Mouse (Mus musculus) CH12.LX (cell line): ENCODE measurements at regions not wholly inside any gene's neighbourhood (a gene's known extent, or its start where the extent isn't known, plus 50 kb on each side); places are given as distances from the start of the nearest gene placed in this dataset.

ENCODE experiments used
- DNase-seq: peaks from one replicate; pipeline ENCODE4 v3.0.0-alpha.2; 2013; ENCODE audit errors: extremely low read depth
- H3K27ac ChIP-seq: 2 replicates; pipeline ENCODE4 v1.5.1; 2012; ENCODE audit warnings: low read depth, mild to moderate bottlenecking, control low read depth, moderate library complexity; ENCODE audit not compliant: insufficient read depth
- H3K27me3 ChIP-seq: replicated peaks from 2 replicates; pipeline ENCODE3; 2012; ENCODE audit warnings: inconsistent platforms
- H3K36me3 ChIP-seq, 2 experiments: replicated peaks in 1 of 2; 2 replicates each; pipeline versions ENCODE3 to v1.6.1; 2012; ENCODE audit warnings: inconsistent platforms in 1 of 2, low read length in 1 of 2, mild to moderate bottlenecking in 1 of 2, mixed read lengths in 1 of 2, moderate library complexity in 1 of 2; ENCODE audit not compliant: control insufficient read depth in 1 of 2, insufficient read depth in 1 of 2
- H3K4me1 ChIP-seq, 2 experiments: 2 replicates each; pipeline ENCODE4 v1.6.1; 2012; ENCODE audit warnings: inconsistent platforms in 1 of 2, moderate library complexity in 1 of 2; ENCODE audit not compliant: insufficient read depth in 2 of 2, control insufficient read depth in 1 of 2
- H3K4me2 ChIP-seq: 2 replicates; pipeline ENCODE4 v1.6.1; 2012; ENCODE audit warnings: low read depth, mild to moderate bottlenecking, control low read depth; ENCODE audit not compliant: poor library complexity, insufficient read depth, severe bottlenecking
- H3K4me3 ChIP-seq, 3 experiments: fragments of 150-350 bp in 1 of 3; sonication (generic) in 1 of 3; replicated peaks in 1 of 3; 2 replicates each; pipeline versions ENCODE3 to v1.5.1; 2011 to 2012; ENCODE audit warnings: low read depth in 2 of 3, low read length in 2 of 3, mild to moderate bottlenecking in 2 of 3, moderate library complexity in 2 of 3, control low read depth in 1 of 3, improper control_type of control experiment in 1 of 3, inconsistent platforms in 1 of 3, mixed read lengths in 1 of 3; ENCODE audit not compliant: poor library complexity in 1 of 3
- H3K79me2 ChIP-seq: replicated peaks from 2 replicates; pipeline ENCODE4 v1.6.1; 2012; ENCODE audit warnings: mild to moderate bottlenecking, moderate library complexity; ENCODE audit not compliant: control insufficient read depth, poor library complexity, insufficient read depth, severe bottlenecking; ENCODE audit errors: extremely low read depth
- H3K9ac ChIP-seq: 2 replicates; pipeline ENCODE4 v1.6.1; 2012; ENCODE audit warnings: low read depth, mild to moderate bottlenecking, control low read depth, moderate library complexity; ENCODE audit not compliant: insufficient read depth
- H3K9me3 ChIP-seq: replicated peaks from 2 replicates; pipeline ENCODE3; 2012; ENCODE audit warnings: low read length, inconsistent platforms, mixed read lengths
- CHD2 ChIP-seq: IDR thresholded peaks from 2 replicates; pipeline ENCODE4 v1.6.1; 2011; ENCODE audit warnings: low read length, improper control_type of control experiment
- CTCF ChIP-seq, 2 experiments: IDR thresholded peaks in 1 of 2; conservative IDR thresholded peaks in 1 of 2; 2 replicates each; pipeline ENCODE4 v1.5.1; 2011 to 2012; ENCODE audit warnings: low read depth in 2 of 2, low read length in 2 of 2, improper control_type of control experiment in 1 of 2, inconsistent platforms in 1 of 2, mild to moderate bottlenecking in 1 of 2, moderate library complexity in 1 of 2
- E2F4 ChIP-seq: IDR thresholded peaks from 2 replicates; pipeline ENCODE4 v1.6.1; 2011; ENCODE audit warnings: low read depth, low read length, improper control_type of control experiment; ENCODE audit not compliant: insufficient replicate concordance
- ELF1 ChIP-seq: IDR thresholded peaks from 2 replicates; pipeline ENCODE4 v1.6.1; 2014; ENCODE audit warnings: low read depth, mild to moderate bottlenecking, inconsistent platforms, low read length, improper control_type of control experiment
- GABPA ChIP-seq: IDR thresholded peaks from 2 replicates; pipeline ENCODE4 v1.6.1; 2012; ENCODE audit warnings: low read depth, low read length, improper control_type of control experiment, inconsistent platforms; ENCODE audit not compliant: insufficient replicate concordance
- HCFC1 ChIP-seq: IDR thresholded peaks from 2 replicates; pipeline ENCODE4 v1.6.1; 2012; ENCODE audit warnings: low read depth, mild to moderate bottlenecking, inconsistent platforms, low read length, improper control_type of control experiment
- JUN ChIP-seq: IDR thresholded peaks from 2 replicates; pipeline ENCODE4 v1.6.1; 2011; ENCODE audit warnings: low read depth, mild to moderate bottlenecking, low read length, improper control_type of control experiment, moderate library complexity; ENCODE audit not compliant: insufficient read depth
- KAT2A ChIP-seq: IDR thresholded peaks from 2 replicates; pipeline ENCODE4 v1.6.1; 2012; ENCODE audit warnings: low read length, improper control_type of control experiment, inconsistent platforms; ENCODE audit not compliant: insufficient replicate concordance
- MAFK ChIP-seq: IDR thresholded peaks from 2 replicates; pipeline ENCODE4 v1.6.1; 2011; ENCODE audit warnings: low read length, improper control_type of control experiment; ENCODE audit not compliant: insufficient replicate concordance
- MAX ChIP-seq: IDR thresholded peaks from 2 replicates; pipeline ENCODE4 v1.6.1; 2011; ENCODE audit warnings: low read length, improper control_type of control experiment
- MEF2A ChIP-seq: IDR thresholded peaks from 2 replicates; pipeline ENCODE4 v1.6.1; 2014; ENCODE audit warnings: low read depth, mild to moderate bottlenecking, inconsistent platforms, low read length, improper control_type of control experiment, borderline replicate concordance
- MYC ChIP-seq: IDR thresholded peaks from 2 replicates; pipeline ENCODE4 v1.6.1; 2011; ENCODE audit warnings: low read depth, mild to moderate bottlenecking, improper control_type of control experiment, low read length
- POLR2A ChIP-seq: IDR thresholded peaks from 2 replicates; pipeline ENCODE4 v1.6.1; 2011; ENCODE audit warnings: low read depth, mild to moderate bottlenecking, improper control_type of control experiment, low read length
- RCOR1 ChIP-seq: conservative IDR thresholded peaks from 2 replicates; pipeline ENCODE4 v1.6.1; 2012; ENCODE audit warnings: low read depth, mild to moderate bottlenecking, inconsistent platforms, low read length, improper control_type of control experiment
- TBP ChIP-seq: conservative IDR thresholded peaks from 2 replicates; pipeline ENCODE4 v1.6.1; 2011; ENCODE audit warnings: low read depth, low read length, improper control_type of control experiment
- USF1 ChIP-seq: IDR thresholded peaks from 2 replicates; pipeline ENCODE4 v1.6.1; 2014; ENCODE audit warnings: low read depth, mild to moderate bottlenecking, inconsistent platforms, low read length, improper control_type of control experiment
- USF2 ChIP-seq: conservative IDR thresholded peaks from 2 replicates; pipeline ENCODE4 v1.6.1; 2011; ENCODE audit warnings: low read depth, low read length, improper control_type of control experiment
- ZKSCAN1 ChIP-seq: IDR thresholded peaks from 2 replicates; pipeline ENCODE4 v1.6.1; 2012; ENCODE audit warnings: low read depth, inconsistent platforms, low read length, improper control_type of control experiment, borderline replicate concordance
- ZMIZ1 ChIP-seq: IDR thresholded peaks from 2 replicates; pipeline ENCODE4 v1.6.1; 2012; ENCODE audit warnings: low read depth, mild to moderate bottlenecking, inconsistent platforms, low read length, improper control_type of control experiment
- ZNF384 ChIP-seq: IDR thresholded peaks from 2 replicates; pipeline ENCODE4 v1.6.1; 2012; ENCODE audit warnings: low read depth, low read length, improper control_type of control experiment, inconsistent platforms
- dilution Hi-C: fragments of 300-500 bp; cut with MboI; formaldehyde crosslinking; loops from 2 replicates; pipeline ENCODE4 v1.14.3; 2020; ENCODE audit warnings: low sequenced_read_pairs; ENCODE audit not compliant: extremely low pct_unique_long_range_greater_than_20kb, extremely low pct_ligation_motif_present
- in situ Hi-C: fragments of 300-500 bp; cut with MboI; formaldehyde crosslinking; loops from 3 replicates; pipeline ENCODE4 v1.14.3; 2019; ENCODE audit warnings: low sequenced_read_pairs, low pct_ligation_motif_present, low pct_unique_long_range_greater_than_20kb, mixed read lengths

GRCm38 (mm10) chr9:67612101-67612500 lies 52.6 kb upstream of the Tln2 start:
- Histone ChIP-seq H3K4me2 (no peak overlapping the region), H3K36me3 (no peaks in the 10 kb centered on the region), H3K27me3 (no peaks in the 10 kb centered on the region), H3K27ac (no peak overlapping the region), H3K4me3 (no peak overlapping the region)
- in situ Hi-C loops, result no loop called here
- TF ChIP-seq USF2 (no peak), RCOR1 (no peak), MAX (no peak)
- TF ChIP-seq, all 38 proteins: peak for 0
- no peak overlapping the region for H3K9ac ChIP-seq
- no peaks in the 10 kb centered on the region for H3K9me3 ChIP-seq
- DNase-seq, result no peak
- H3K79me2 ChIP-seq, result no peaks in the 10 kb centered on the region
- dilution Hi-C loops, result no loop called here
- H3K4me1 ChIP-seq, result no peaks in the 10 kb centered on the region

- H3K4me3 ChIP-seq, result no peak overlapping the region
- H3K9me3 ChIP-seq, result no peaks in the 10 kb centered on the region
- in situ Hi-C loops (no loop called here), dilution Hi-C loops (no loop called here)
- H3K36me3 ChIP-seq, result no peaks in the 10 kb centered on the region
- H3K27ac ChIP-seq, result no peak overlapping the region
- DNase-seq, result no peak
- no peak overlapping the region for H3K4me2 ChIP-seq
- H3K27me3 ChIP-seq, result no peaks in the 10 kb centered on the region
- no peak overlapping the region for H3K9ac ChIP-seq
- no peaks in the 10 kb centered on the region for H3K79me2 ChIP-seq
- no peak for TF ChIP-seq KAT2A
- no peak for TF ChIP-seq ZNF384
- TF ChIP-seq TBP, result no peak
- no peak for TF ChIP-seq MAFK
- TF ChIP-seq USF2, result no peak
- TF ChIP-seq ELF1, result no peak
- no peak for TF ChIP-seq USF1
- no peak for TF ChIP-seq MYC
- TF ChIP-seq CHD2, result no peak
- TF ChIP-seq MEF2A, result no peak
- no peak for TF ChIP-seq POLR2A
- TF ChIP-seq E2F4, result no peak
- TF ChIP-seq HCFC1, result no peak
- TF ChIP-seq CTCF (conservative IDR thresholded peaks at IDR 0.05 in 1 of 2, IDR thresholded peaks at IDR 0.05 in 1 of 2; ENCODE audit: low read depth in 2 of 2, low read length in 2 of 2), result no peak
- TF ChIP-seq JUN, result no peak
- TF ChIP-seq GABPA, result no peak
- no peak for TF ChIP-seq ZMIZ1
- TF ChIP-seq ZKSCAN1, result no peak
- H3K4me1 ChIP-seq, result no peaks in the 10 kb centered on the region
Measured at GRCm38 (mm10) chr9:67614068-67614727, 54.7 kb upstream of the Tln2 start.
